Mouse (Mus musculus): ENCODE data around the gene Rdm1.

Gene Rdm1

DNA sequence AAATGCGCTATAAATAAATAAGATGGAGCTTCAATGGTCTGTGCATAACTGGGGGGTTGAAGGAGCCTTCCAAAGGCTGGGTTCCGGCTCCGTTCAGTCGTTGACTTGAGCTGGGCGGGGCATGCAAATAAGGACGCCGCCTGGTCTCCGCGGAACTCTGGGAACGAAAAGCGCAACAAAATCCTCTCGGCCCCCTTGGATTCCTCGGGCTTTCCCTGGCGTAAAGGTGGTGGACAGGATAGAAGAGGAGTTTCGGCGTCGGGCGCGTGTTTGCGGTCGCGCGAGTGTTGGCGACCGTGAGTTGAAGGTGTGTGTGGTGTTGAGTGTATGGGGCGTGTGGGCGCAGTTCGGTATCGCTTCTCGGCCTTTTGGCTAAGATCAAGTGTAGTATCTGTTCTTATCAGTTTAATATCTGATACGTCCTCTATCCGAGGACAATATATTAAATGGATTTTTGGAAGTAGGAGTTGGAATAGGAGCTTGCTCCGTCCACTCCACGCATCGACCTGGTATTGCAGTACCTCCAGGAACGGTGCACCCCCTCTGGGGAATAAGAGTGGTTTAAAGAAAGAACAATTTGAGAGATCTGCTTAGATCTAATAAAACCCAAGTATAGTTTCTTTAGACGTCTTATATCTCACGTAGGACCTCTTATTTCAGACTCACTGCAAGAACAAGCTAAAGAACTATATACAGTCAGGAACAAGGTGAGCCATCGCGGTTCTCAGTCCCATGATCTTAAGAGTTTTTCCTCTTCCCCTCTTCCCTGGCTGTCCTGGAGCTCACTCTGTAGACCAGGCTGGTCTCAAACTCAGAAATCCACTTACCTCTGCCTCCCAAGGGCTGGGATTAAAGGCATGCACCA is 31.1 kb downstream of the Rdm1 start:
- DNase-seq, result peak; percentile 55 to 70

GRCm38 (mm10) chr11:101658751-101659558 is 32.0 kb downstream of the Rdm1 start:
- peak in 1 of 2 experiments; percentile 25 for DNase-seq

DNA sequence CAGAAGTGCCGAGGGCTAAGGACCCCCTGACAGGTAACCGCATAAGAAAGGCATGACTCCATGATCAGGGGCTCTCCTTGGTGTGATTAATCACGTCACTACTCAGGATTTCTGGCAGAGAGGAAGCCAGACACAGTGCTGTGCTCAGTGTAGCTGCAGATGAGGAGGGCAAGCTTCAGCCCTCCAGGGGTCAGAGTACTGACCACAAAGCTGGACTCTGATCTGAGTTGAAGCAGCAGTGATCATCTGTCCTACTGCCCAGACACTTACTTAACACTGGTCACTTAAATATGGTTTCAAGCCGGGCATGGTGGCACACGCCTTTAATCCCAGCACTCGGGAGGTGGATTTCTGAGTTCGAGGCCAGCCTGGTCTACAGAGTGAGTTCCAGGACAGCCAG is 34.2 kb downstream of the Rdm1 start:
- no peak for DNase-seq

- DNase-seq, result no peak
Observed at GRCm38 (mm10) chr11:101661786-101662185, 34.8 kb downstream of the Rdm1 start.

- DNase-seq, result no peak
Observed at GRCm38 (mm10) chr11:101663229-101664027, 36.4 kb downstream of the Rdm1 start.

- DNase-seq, result peak; percentile 90 to 92
Observed at GRCm38 (mm10) chr11:101664825-101665635, 38.0 kb downstream of the Rdm1 start, which contains the start of gene Arl4d. Gene Arl4d (plus strand): TSS chr11:101665541.

- DNase-seq, result no peak
Observed at GRCm38 (mm10) chr11:101665636-101665992, 38.6 kb downstream of the Rdm1 start.

GRCm38 (mm10) chr11:101666626-101667345 is 39.8 kb downstream of the Rdm1 start:
- no peak for DNase-seq

DNA sequence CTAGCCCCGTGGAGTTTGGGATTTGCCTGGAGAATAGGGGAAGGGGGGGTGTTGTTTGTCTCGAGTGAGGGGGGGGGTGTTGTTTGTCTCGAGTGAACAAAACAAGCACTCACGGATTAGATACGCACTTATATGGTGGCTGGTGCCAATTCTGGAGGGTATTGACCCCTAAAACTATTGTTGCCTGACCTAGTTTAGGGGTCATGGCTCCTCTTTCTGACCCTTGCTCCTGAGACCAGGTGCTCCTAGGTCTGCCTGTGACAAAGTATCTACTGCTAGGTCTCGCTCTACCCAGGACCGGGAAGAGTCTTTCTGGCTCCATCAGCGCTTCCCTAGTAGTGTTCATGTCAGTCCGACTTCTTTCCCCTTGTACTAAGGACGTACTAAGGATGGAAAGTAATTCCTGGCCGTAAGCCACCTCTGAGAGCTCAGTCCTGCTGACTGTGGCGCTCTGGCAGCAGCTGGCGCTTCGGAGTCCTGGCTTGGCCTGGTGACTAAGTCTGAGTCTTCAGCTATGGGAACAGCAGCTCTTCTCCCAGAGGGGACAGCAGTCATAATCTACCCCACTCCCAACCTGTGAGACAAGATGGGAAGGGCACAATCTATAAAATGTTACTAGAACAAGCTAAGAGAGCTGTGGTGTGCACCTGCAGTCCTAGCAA is 41.0 kb downstream of the Rdm1 start:
- no peak for DNase-seq

- DNase-seq, result no peak
Observed at GRCm38 (mm10) chr11:101668546-101669261, 41.7 kb downstream of the Rdm1 start.

- DNase-seq, result no peak
Observed at GRCm38 (mm10) chr11:101670334-101670733, 43.3 kb downstream of the Rdm1 start.

DNA sequence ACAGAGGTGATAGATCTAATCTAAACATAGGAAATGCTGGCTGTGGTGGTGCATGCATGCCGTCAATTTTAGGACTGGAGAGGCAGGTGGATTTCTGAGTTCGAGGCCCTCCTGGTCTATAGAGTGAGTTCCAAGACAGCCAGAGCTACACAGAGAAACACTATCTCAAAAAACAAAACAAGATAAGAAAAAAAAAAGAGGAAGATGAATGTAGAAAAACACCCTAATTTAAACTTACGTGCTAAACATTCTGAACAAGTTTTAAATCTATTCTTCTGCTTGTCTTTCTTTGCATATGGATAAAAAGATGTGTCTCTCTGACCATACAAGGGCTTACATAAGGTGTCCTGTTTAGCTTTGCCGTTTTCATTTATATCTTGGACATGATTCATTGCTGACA is 44.3 kb downstream of the Rdm1 start:
- no peak for DNase-seq

- no peak for DNase-seq
Observed at GRCm38 (mm10) chr11:101673010-101673642, 46.1 kb downstream of the Rdm1 start.

- no peak for DNase-seq
Observed at GRCm38 (mm10) chr11:101674106-101674505, 47.1 kb downstream of the Rdm1 start.

DNA sequence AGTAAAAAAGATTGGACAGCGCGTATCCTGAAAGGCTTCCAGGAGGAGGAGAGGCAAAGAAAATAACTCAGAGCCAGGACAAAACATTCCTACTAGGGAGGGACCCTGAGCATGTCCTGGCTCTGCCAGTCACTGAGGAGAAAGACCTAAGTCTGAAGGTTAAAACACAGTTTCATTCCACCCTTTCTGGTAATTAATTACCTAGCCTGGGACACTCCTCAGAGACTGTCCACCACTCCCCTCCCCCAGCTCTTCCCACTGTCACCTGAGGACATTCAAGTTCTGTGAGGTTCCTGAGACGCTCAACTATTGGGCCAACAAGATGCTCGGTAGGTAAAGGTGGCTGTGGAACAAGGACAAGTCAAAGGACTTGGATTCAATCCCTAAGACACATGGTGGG is 48.4 kb downstream of the Rdm1 start:
- no peak for DNase-seq

DNA sequence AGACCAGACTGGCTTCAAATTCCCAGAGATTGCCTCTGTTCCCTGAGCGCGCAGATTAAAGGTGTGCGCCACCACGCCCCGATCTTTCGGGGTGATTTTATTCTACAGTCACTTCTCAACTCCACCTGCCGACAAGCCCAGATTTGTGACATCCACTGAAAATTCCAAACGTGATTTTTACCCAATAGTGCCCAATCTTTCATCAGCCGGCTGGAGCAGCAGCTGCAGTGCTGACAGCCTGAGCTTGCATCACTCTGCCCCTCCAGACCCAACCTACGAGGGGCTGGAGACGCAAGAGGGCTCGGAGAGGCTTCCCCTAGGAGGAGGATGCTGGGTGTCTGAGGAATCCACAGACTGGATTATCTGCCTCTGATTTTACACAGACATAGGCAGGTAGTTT is 50.7 kb downstream of the Rdm1 start:
- no peak for DNase-seq

- no peak for DNase-seq
Observed at GRCm38 (mm10) chr11:101678770-101679169, 51.8 kb downstream of the Rdm1 start.

GRCm38 (mm10) chr11:101679907-101680306 is 52.9 kb downstream of the Rdm1 start:
- DNase-seq, result no peak

DNA sequence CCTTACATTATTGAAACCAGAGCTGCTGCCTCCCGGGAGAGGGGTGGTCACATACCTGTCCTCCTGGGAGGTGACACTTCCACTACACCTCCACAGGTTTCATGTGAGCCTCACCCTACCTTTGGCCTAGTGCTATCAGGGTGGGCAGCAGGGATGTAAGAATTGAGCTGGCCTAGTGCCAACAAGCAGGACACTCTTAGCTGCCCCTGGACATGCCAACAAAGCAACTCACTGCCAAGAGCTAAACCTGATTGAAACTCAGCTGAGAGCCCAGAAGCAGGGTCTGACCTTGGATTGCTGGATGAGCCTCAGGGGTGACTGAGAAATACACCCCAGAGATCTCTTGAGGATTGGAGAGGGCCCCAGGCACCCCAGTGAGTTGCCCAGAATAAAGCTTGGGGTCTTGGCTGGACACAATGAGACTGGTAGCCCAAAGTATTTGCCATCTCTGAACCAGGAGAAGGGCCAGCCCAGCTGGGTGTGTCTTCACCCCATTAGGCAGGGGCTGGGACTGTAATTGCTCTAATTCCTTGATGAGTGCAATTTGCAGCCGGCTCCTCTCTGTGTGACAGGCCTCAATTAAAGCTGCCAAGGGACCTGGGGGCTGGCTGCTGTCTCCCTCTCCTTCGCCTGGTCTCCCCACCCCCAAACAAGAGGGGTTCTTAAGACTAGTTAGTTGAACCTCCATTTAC is 53.8 kb downstream of the Rdm1 start:
- DNase-seq, result no peak
